Mouse (Mus musculus): ENCODE measurements around the gene Hist1h2ao.
A peak's percentile ranks its signal among the peaks of the same experiment; 100 is the strongest.
"Not testable (repeated sequence)": the region's sequence is repeated elsewhere in the genome, so short reads cannot be mapped to it uniquely, and the experiment has no call there.

Hist1h2ao gene

GRCm38 (mm10) chr13:21810073-21810472 lies at the start of gene Hist1h2ao, which contains the start of gene Hist1h2bq:
Gene Hist1h2ao, plus strand, starts transcription at chr13:21810465.
Gene Hist1h2bq, minus strand, starts transcription at chr13:21810197.
- not testable (repeated sequence) for DNase-seq

- DNase-seq: peak; percentile 51
Measured at GRCm38 (mm10) chr13:21778814-21779766, 31.2 kb upstream of the Hist1h2ao start.

- peak; percentile 12 for DNase-seq
Measured at GRCm38 (mm10) chr13:21779767-21780731, 30.2 kb upstream of the Hist1h2ao start, which contains the start of gene Hist1h1b. Gene Hist1h1b, minus strand, starts transcription at chr13:21780625.

- DNase-seq: no peak
Measured at GRCm38 (mm10) chr13:21781021-21781555, 29.2 kb upstream of the Hist1h2ao start.

- DNase-seq: no peak
Measured at GRCm38 (mm10) chr13:21781639-21782038, 28.6 kb upstream of the Hist1h2ao start.

- not testable (repeated sequence) for DNase-seq
Measured at GRCm38 (mm10) chr13:21782361-21783254, 27.7 kb upstream of the Hist1h2ao start.

- peak; percentile 8 for DNase-seq
Measured at GRCm38 (mm10) chr13:21783255-21783617, 27.0 kb upstream of the Hist1h2ao start, which contains the start of gene Hist1h3i. Gene Hist1h3i, minus strand, starts transcription at chr13:21783370.

GRCm38 (mm10) chr13:21783734-21784161 lies 26.5 kb upstream of the Hist1h2ao start:
- DNase-seq: no peak

GRCm38 (mm10) chr13:21784311-21784710 lies 26.0 kb upstream of the Hist1h2ao start:
- no peak for DNase-seq

GRCm38 (mm10) chr13:21786189-21786898 lies 23.9 kb upstream of the Hist1h2ao start:
- DNase-seq: no peak

- peak; percentile 73 for DNase-seq
Measured at GRCm38 (mm10) chr13:21786899-21787629, 23.2 kb upstream of the Hist1h2ao start, which contains the start of the genes Hist1h2an and Hist1h2bp. Gene Hist1h2an, minus strand, starts transcription at chr13:21787218. Gene Hist1h2bp, plus strand, starts transcription at chr13:21787461.

- no peak for DNase-seq
Measured at GRCm38 (mm10) chr13:21787760-21788593, 22.3 kb upstream of the Hist1h2ao start.

GRCm38 (mm10) chr13:21789925-21790324 lies 20.3 kb upstream of the Hist1h2ao start:
- no peak for DNase-seq

- no peak for DNase-seq
Measured at GRCm38 (mm10) chr13:21790601-21791283, 19.5 kb upstream of the Hist1h2ao start.

GRCm38 (mm10) chr13:21795584-21795983 lies 14.7 kb upstream of the Hist1h2ao start:
- DNase-seq: no peak

GRCm38 (mm10) chr13:21797163-21797562 lies 13.1 kb upstream of the Hist1h2ao start:
- not testable (repeated sequence) for DNase-seq

GRCm38 (mm10) chr13:21803058-21803457 lies 7.2 kb upstream of the Hist1h2ao start:
- not testable (repeated sequence) for DNase-seq

GRCm38 (mm10) chr13:21811074-21811473 lies 809 bp downstream of the Hist1h2ao start:
- DNase-seq: not testable (repeated sequence)
